13 mouse cellular contexts compared by ENCODE assay signal in genomic region chr10:49559872-49560407, GRCm38 (mm10).
"Had no signal": no experiment of that assay in that cellular context is flagged by ENCODE, and none has a peak within 500 bp of the region (broad histone marks: within the 10 kb centered on the region; RNA-seq: fewer than 3 reads in every experiment).

No protein-coding gene starts in this region.

- DNase-seq: kidney, postnatal 36 days; layer of hippocampus, adult 9-11 months; layer of hippocampus, postnatal 36 days; lung, postnatal 36 days; right cerebral cortex, postnatal 14 days; thymus, adult 2 months; thymus, postnatal 25 days had no signal

- ATAC-seq: liver, embryonic 12.5 days; lung, postnatal 0 days; midbrain, embryonic 16.5 days had no signal

- H3K4me3 ChIP-seq: limb, embryonic 15.5 days; liver, embryonic 12.5 days; stomach, embryonic 15.5 days had no signal

- H3K9ac ChIP-seq: limb, embryonic 15.5 days; liver, embryonic 12.5 days; stomach, embryonic 15.5 days had no signal

- H3K36me3 ChIP-seq: limb, embryonic 15.5 days; liver, embryonic 12.5 days; stomach, embryonic 15.5 days had no signal

- H3K27me3 ChIP-seq: limb, embryonic 15.5 days; liver, embryonic 12.5 days; stomach, embryonic 15.5 days had no signal

- H3K27ac ChIP-seq: kidney, postnatal 0 days; limb, embryonic 15.5 days; liver, embryonic 12.5 days; stomach, embryonic 15.5 days had no signal

- H3K9me3 ChIP-seq: limb, embryonic 15.5 days; liver, embryonic 12.5 days; stomach, embryonic 15.5 days had no signal

- H3K4me1 ChIP-seq: limb, embryonic 15.5 days; liver, embryonic 12.5 days; stomach, embryonic 15.5 days had no signal

- H3K4me2 ChIP-seq: limb, embryonic 15.5 days; liver, embryonic 12.5 days; stomach, embryonic 15.5 days had no signal
